Mouse (Mus musculus): Measurements from ENCODE around the gene Sorbs1. TPM values are rescaled to one million over a fixed set of nuclear protein-coding genes. Genes with fewer than 3 reads are reported as not detected.

The Sorbs1 gene
- polyA plus RNA-seq, 1 experiment from 2014 or later, result 84.6 TPM

GRCm38 (mm10) chr19:40395757-40396661 lies 117.6 kb downstream of the Sorbs1 start:
- H3K4me3 ChIP-seq (ENCODE audit: low read depth, low read length), result no peak overlapping the region
- peaks cover 5% of the 10 kb centered on the region; the same call in 1 of the 2 replicates for H3K4me1 ChIP-seq (ENCODE audit: control insufficient read depth, insufficient read depth, low read length)
- no peaks in the 10 kb centered on the region for H3K36me3 ChIP-seq (ENCODE audit: control insufficient read depth, insufficient read depth, low read length)
- no peaks in the 10 kb centered on the region for H3K27me3 ChIP-seq (ENCODE audit: control insufficient read depth, insufficient read depth, low read depth, low read length)
- ATAC-seq, result no peak
- WGBS, result 62% methylated on average over 14 of the region's 14 CpGs
- no peak overlapping the region for H3K4me2 ChIP-seq (ENCODE audit: low read length)
- H3K9me3 ChIP-seq (replicated peaks; ENCODE audit: control insufficient read depth, low read length, poor library complexity, severe bottlenecking), result no peaks in the 10 kb centered on the region
- H3K9ac ChIP-seq (ENCODE audit: low read depth, low read length), result no peak overlapping the region
- H3K27ac ChIP-seq (ENCODE audit: low read length), result 0 out of 2 replicates have a peak overlapping the region, but pooled peaks have one; percentile 10

GRCm38 (mm10) chr19:40395321-40395695 lies 118.3 kb downstream of the Sorbs1 start:
- H3K36me3 ChIP-seq (ENCODE audit: control insufficient read depth, insufficient read depth, low read length), result no peaks in the 10 kb centered on the region
- no peak overlapping the region for H3K9ac ChIP-seq (ENCODE audit: low read depth, low read length)
- 85% methylated on average over 12 of the region's 12 CpGs for WGBS
- H3K27me3 ChIP-seq (ENCODE audit: control insufficient read depth, insufficient read depth, low read depth, low read length), result no peaks in the 10 kb centered on the region
- H3K4me1 ChIP-seq (ENCODE audit: control insufficient read depth, insufficient read depth, low read length), result peaks cover 5% of the 10 kb centered on the region; the same call in 1 of the 2 replicates
- ATAC-seq, result no peak
- 0 out of 2 replicates have a peak overlapping the region, but pooled peaks have one; percentile 1 for H3K27ac ChIP-seq (ENCODE audit: low read length)
- H3K4me3 ChIP-seq (ENCODE audit: low read depth, low read length), result no peak overlapping the region
- no peaks in the 10 kb centered on the region for H3K9me3 ChIP-seq (replicated peaks; ENCODE audit: control insufficient read depth, low read length, poor library complexity, severe bottlenecking)
- no peak overlapping the region for H3K4me2 ChIP-seq (ENCODE audit: low read length)

- no peak for ATAC-seq
- 76% methylated on average over 10 of the region's 10 CpGs for WGBS
- H3K27me3 ChIP-seq (ENCODE audit: control insufficient read depth, insufficient read depth, low read depth, low read length), result no peaks in the 10 kb centered on the region
- no peaks in the 10 kb centered on the region for H3K9me3 ChIP-seq (replicated peaks; ENCODE audit: control insufficient read depth, low read length, poor library complexity, severe bottlenecking)
- no peak overlapping the region for H3K4me2 ChIP-seq (ENCODE audit: low read length)
- H3K27ac ChIP-seq (ENCODE audit: low read length), result peak overlapping the region; percentile 5; the same call in 1 of the 2 replicates
- H3K36me3 ChIP-seq (ENCODE audit: control insufficient read depth, insufficient read depth, low read length), result no peaks in the 10 kb centered on the region
- H3K9ac ChIP-seq (ENCODE audit: low read depth, low read length), result no peak overlapping the region
- peaks cover 5% of the 10 kb centered on the region; the same call in 1 of the 2 replicates for H3K4me1 ChIP-seq (ENCODE audit: control insufficient read depth, insufficient read depth, low read length)
- H3K4me3 ChIP-seq (ENCODE audit: low read depth, low read length), result no peak overlapping the region
Measured at GRCm38 (mm10) chr19:40394555-40395320, 118.8 kb downstream of the Sorbs1 start.

- ATAC-seq, result no peak
- H3K4me1 ChIP-seq (ENCODE audit: control insufficient read depth, insufficient read depth, low read length), result peaks cover 5% of the 10 kb centered on the region; the same call in 1 of the 2 replicates
- no peak overlapping the region for H3K9ac ChIP-seq (ENCODE audit: low read depth, low read length)
- H3K9me3 ChIP-seq (replicated peaks; ENCODE audit: control insufficient read depth, low read length, poor library complexity, severe bottlenecking), result no peaks in the 10 kb centered on the region
- H3K27ac ChIP-seq (ENCODE audit: low read length), result no peak overlapping the region
- WGBS, result 95% methylated on average over 5 of the region's 5 CpGs
- H3K27me3 ChIP-seq (ENCODE audit: control insufficient read depth, insufficient read depth, low read depth, low read length), result no peaks in the 10 kb centered on the region
- no peak overlapping the region for H3K4me3 ChIP-seq (ENCODE audit: low read depth, low read length)
- no peaks in the 10 kb centered on the region for H3K36me3 ChIP-seq (ENCODE audit: control insufficient read depth, insufficient read depth, low read length)
- no peak overlapping the region for H3K4me2 ChIP-seq (ENCODE audit: low read length)
Measured at GRCm38 (mm10) chr19:40392795-40393392, 120.7 kb downstream of the Sorbs1 start.

GRCm38 (mm10) chr19:40391469-40391868 lies 122.1 kb downstream of the Sorbs1 start:
- H3K4me2 ChIP-seq (ENCODE audit: low read length), result no peak overlapping the region
- H3K4me1 ChIP-seq (ENCODE audit: control insufficient read depth, insufficient read depth, low read length), result peaks cover 5% of the 10 kb centered on the region; the same call in 1 of the 2 replicates
- H3K27me3 ChIP-seq (ENCODE audit: control insufficient read depth, insufficient read depth, low read depth, low read length), result no peaks in the 10 kb centered on the region
- ATAC-seq, result peak; percentile 84
- no peaks in the 10 kb centered on the region for H3K36me3 ChIP-seq (ENCODE audit: control insufficient read depth, insufficient read depth, low read length)
- WGBS, result 16% methylated on average over 6 of the region's 6 CpGs
- H3K4me3 ChIP-seq (ENCODE audit: low read depth, low read length), result no peak overlapping the region
- no peak overlapping the region for H3K27ac ChIP-seq (ENCODE audit: low read length)
- H3K9me3 ChIP-seq (replicated peaks; ENCODE audit: control insufficient read depth, low read length, poor library complexity, severe bottlenecking), result no peaks in the 10 kb centered on the region
- H3K9ac ChIP-seq (ENCODE audit: low read depth, low read length), result no peak overlapping the region

- no peak overlapping the region for H3K9ac ChIP-seq (ENCODE audit: low read depth, low read length)
- 73% methylated on average over 3 of the region's 3 CpGs for WGBS
- ATAC-seq, result no peak
- H3K27me3 ChIP-seq (ENCODE audit: control insufficient read depth, insufficient read depth, low read depth, low read length), result no peaks in the 10 kb centered on the region
- no peaks in the 10 kb centered on the region for H3K4me1 ChIP-seq (ENCODE audit: control insufficient read depth, insufficient read depth, low read length)
- no peak overlapping the region for H3K27ac ChIP-seq (ENCODE audit: low read length)
- H3K4me2 ChIP-seq (ENCODE audit: low read length), result no peak overlapping the region
- H3K9me3 ChIP-seq (replicated peaks; ENCODE audit: control insufficient read depth, low read length, poor library complexity, severe bottlenecking), result no peaks in the 10 kb centered on the region
- no peak overlapping the region for H3K4me3 ChIP-seq (ENCODE audit: low read depth, low read length)
- no peaks in the 10 kb centered on the region for H3K36me3 ChIP-seq (ENCODE audit: control insufficient read depth, insufficient read depth, low read length)
Measured at GRCm38 (mm10) chr19:40386916-40387315, 126.7 kb downstream of the Sorbs1 start.

- H3K4me2 ChIP-seq (ENCODE audit: low read length), result no peak overlapping the region
- H3K27me3 ChIP-seq (ENCODE audit: control insufficient read depth, insufficient read depth, low read depth, low read length), result no peaks in the 10 kb centered on the region
- H3K9me3 ChIP-seq (replicated peaks; ENCODE audit: control insufficient read depth, low read length, poor library complexity, severe bottlenecking), result no peaks in the 10 kb centered on the region
- WGBS, result 96% methylated on average over 3 of the region's 3 CpGs
- no peaks in the 10 kb centered on the region for H3K36me3 ChIP-seq (ENCODE audit: control insufficient read depth, insufficient read depth, low read length)
- no peak overlapping the region for H3K4me3 ChIP-seq (ENCODE audit: low read depth, low read length)
- H3K4me1 ChIP-seq (ENCODE audit: control insufficient read depth, insufficient read depth, low read length), result no peaks in the 10 kb centered on the region
- H3K9ac ChIP-seq (ENCODE audit: low read depth, low read length), result no peak overlapping the region
- ATAC-seq, result no peak
- H3K27ac ChIP-seq (ENCODE audit: low read length), result no peak overlapping the region
Measured at GRCm38 (mm10) chr19:40385334-40385733, 128.2 kb downstream of the Sorbs1 start.

- Histone ChIP-seq H3K27ac (ENCODE audit: low read length) (no peak overlapping the region), H3K4me3 (ENCODE audit: low read depth, low read length) (no peak overlapping the region)
- ATAC-seq, result no peak
Measured at GRCm38 (mm10) chr19:40383931-40384330, 129.6 kb downstream of the Sorbs1 start.

More at GRCm38 (mm10) chr19:40383931-40384330, 129.6 kb downstream of the Sorbs1 start:
- no peak overlapping the region for H3K9ac ChIP-seq (ENCODE audit: low read depth, low read length)
- no peaks in the 10 kb centered on the region for H3K9me3 ChIP-seq (replicated peaks; ENCODE audit: control insufficient read depth, low read length, poor library complexity, severe bottlenecking)
- no peaks in the 10 kb centered on the region for H3K4me1 ChIP-seq (ENCODE audit: control insufficient read depth, insufficient read depth, low read length)
- no peak overlapping the region for H3K4me2 ChIP-seq (ENCODE audit: low read length)
- WGBS, result 36% methylated on average over 5 of the region's 5 CpGs
- no peaks in the 10 kb centered on the region for H3K36me3 ChIP-seq (ENCODE audit: control insufficient read depth, insufficient read depth, low read length)
- H3K27me3 ChIP-seq (ENCODE audit: control insufficient read depth, insufficient read depth, low read depth, low read length), result no peaks in the 10 kb centered on the region

Measured in midbrain, embryonic 16.5 days (tissue).